In genomic region chr14:20792243-20792921, GRCm38 (mm10) we compare ENCODE assay signal across 8 mouse cellular contexts. TPM values are rescaled to one million over a fixed set of nuclear protein-coding genes. Genes with fewer than 3 reads are reported as not detected.
DNase-seq lines count a peak whose midpoint lies in the region; ATAC-seq lines count a peak whose summit lies in the region.

No protein-coding gene starts in this region.

- no peak for DNase-seq in frontal cortex, postnatal 10 days (ENCODE audit: low spot score in 2 of 2)
- peak; percentile 38 for DNase-seq in right cerebral cortex, postnatal 25 days
- DNase-seq in right cerebral cortex, postnatal 14 days: no peak
- DNase-seq in limb, embryonic 10.5 days (ENCODE audit: low spot score): no peak
- DNase-seq in layer of hippocampus, adult 8-10 months (ENCODE audit: low spot score in 2 of 2): no peak
- DNase-seq in cerebellum, adult 11 months: no peak

- H3K27me3 ChIP-seq in limb, embryonic 10.5 days (ENCODE audit: low read depth, poor library complexity, severe bottlenecking): no peaks in the 10 kb centered on the region
- no peaks in the 10 kb centered on the region for H3K27me3 ChIP-seq in stomach, embryonic 14.5 days (ENCODE audit: control insufficient read depth, insufficient read depth, low read length)

- WGBS in limb, embryonic 10.5 days: 77% methylated on average over 8 of the region's 8 CpGs
- 66% methylated on average over 8 of the region's 8 CpGs for WGBS in stomach, embryonic 14.5 days

- H3K27ac ChIP-seq in limb, embryonic 10.5 days: peak overlapping the region; percentile 95
- H3K27ac ChIP-seq in stomach, embryonic 14.5 days (ENCODE audit: low read length): no peak overlapping the region

- peaks cover 42% of the 10 kb centered on the region for H3K4me1 ChIP-seq in limb, embryonic 10.5 days
- peaks cover 13% of the 10 kb centered on the region for H3K4me1 ChIP-seq in stomach, embryonic 14.5 days (ENCODE audit: control insufficient read depth, insufficient read depth, low read length)

- H3K4me2 ChIP-seq in stomach, embryonic 14.5 days (replicated peaks; ENCODE audit: low read depth, low read length): peak overlapping the region; percentile 94

- peak overlapping the region; percentile 93 for H3K4me3 ChIP-seq in limb, embryonic 10.5 days
- peak overlapping the region; percentile 85 for H3K4me3 ChIP-seq in stomach, embryonic 14.5 days (ENCODE audit: low read depth, low read length)

- H3K9me3 ChIP-seq in limb, embryonic 10.5 days (replicated peaks): no peaks in the 10 kb centered on the region
- no peaks in the 10 kb centered on the region for H3K9me3 ChIP-seq in stomach, embryonic 14.5 days (ENCODE audit: control insufficient read depth, low read depth, low read length)

- H3K9ac ChIP-seq in stomach, embryonic 14.5 days (replicated peaks; ENCODE audit: low read depth, low read length): 0 out of 2 replicates have a peak overlapping the region, but pooled peaks have one; percentile 73

- ATAC-seq in frontal cortex, adult (ENCODE audit: low TSS enrichment): peak; percentile 17; the same call in 1 of the 2 replicates
- no peak for ATAC-seq in stomach, embryonic 14.5 days (ENCODE audit: insufficient number of reproducible peaks, insufficient read depth, low FRiP score, low read depth)

- H3K36me3 ChIP-seq in limb, embryonic 10.5 days: peaks cover 52% of the 10 kb centered on the region
- peaks cover 25% of the 10 kb centered on the region for H3K36me3 ChIP-seq in stomach, embryonic 14.5 days (ENCODE audit: control insufficient read depth, insufficient read depth, low read length)

RNA-seq across cellular contexts. Expression of gene Camk2g, which starts 1.5 kb away (rescaled TPM):
- polyA plus RNA-seq in limb, embryonic 10.5 days (2016; fragmentation: Nextera tagmentation; extraction: Ambion mirVana): 43.3 and 57.6 TPM in 2 replicates
- polyA plus RNA-seq in stomach, embryonic 14.5 days (2014; fragmentation: Nextera tagmentation; extraction: Ambion mirVana): 46.6 and 53.6 TPM in 2 replicates
- total RNA-seq in layer of hippocampus, adult 8-10 months (2022): 100 to 1,000 TPM; 247 to 278 (median 262) TPM

RNA-seq across cellular contexts. Expression of gene Plau, which starts 44.1 kb away (rescaled TPM):
- polyA plus RNA-seq in limb, embryonic 10.5 days (2016; fragmentation: Nextera tagmentation; extraction: Ambion mirVana): 0.54 and 0.55 TPM in 2 replicates
- polyA plus RNA-seq in stomach, embryonic 14.5 days (2014; fragmentation: Nextera tagmentation; extraction: Ambion mirVana): 0.64 and 1.3 TPM in 2 replicates
- total RNA-seq in layer of hippocampus, adult 8-10 months (2022): 10 to 100 TPM in 2 of 4 experiments, 1 to 10 TPM in 2; 4.1 to 26.9 (median 12.8) TPM

RNA-seq across cellular contexts. Expression of gene Ndst2, which starts 58.0 kb away (rescaled TPM):
- polyA plus RNA-seq in limb, embryonic 10.5 days (2016; fragmentation: Nextera tagmentation; extraction: Ambion mirVana): 27.9 and 29.2 TPM in 2 replicates
- polyA plus RNA-seq in stomach, embryonic 14.5 days (2014; fragmentation: Nextera tagmentation; extraction: Ambion mirVana): 28.1 and 31.1 TPM in 2 replicates
- 10 to 100 TPM; 16.6 to 24.3 (median 18.3) TPM for total RNA-seq in layer of hippocampus, adult 8-10 months (2022)
